Mouse (Mus musculus) liver, embryonic 16.5 days (tissue): ENCODE measurements at regions not wholly inside any gene's neighbourhood (a gene's known extent, or its start where the extent isn't known, plus 50 kb on each side); places are given as distances from the start of the nearest gene placed in this dataset.
A peak's percentile ranks its signal among the peaks of the same experiment; 100 is the strongest.

Experiments
- ATAC-seq: fragments of 200-750 bp; cut with Nextera tagmentation; 2 replicates; pipeline ENCODE4 v1.8.0; 2017; ENCODE audit warnings: low read depth, mild to moderate bottlenecking, moderate number of reproducible peaks, moderate library complexity
- H3K27ac ChIP-seq: fragments of 300-500 bp; sonication (generic); 2 replicates; pipeline ENCODE4 v1.5.1; 2014; ENCODE audit warnings: mild to moderate bottlenecking, low read length
- H3K27me3 ChIP-seq: fragments of 300-500 bp; sonication (generic); 2 replicates; pipeline ENCODE4 v1.6.1; 2014; ENCODE audit warnings: low read depth, low read length, mixed read lengths; ENCODE audit not compliant: control insufficient read depth, insufficient read depth
- H3K36me3 ChIP-seq: fragments of 300-500 bp; sonication (generic); 2 replicates; pipeline ENCODE4 v1.6.1; 2014; ENCODE audit warnings: mild to moderate bottlenecking; ENCODE audit not compliant: control insufficient read depth, insufficient read depth
- H3K4me1 ChIP-seq: fragments of 300-500 bp; sonication (generic); 2 replicates; pipeline ENCODE4 v1.6.1; 2014; ENCODE audit warnings: low read depth, low read length, mixed read lengths; ENCODE audit not compliant: control insufficient read depth
- H3K4me2 ChIP-seq: fragments of 300-500 bp; sonication (generic); 2 replicates; pipeline ENCODE4 v1.6.1; 2014; ENCODE audit warnings: low read depth, low read length, mixed read lengths
- H3K4me3 ChIP-seq: fragments of 300-500 bp; sonication (generic); 2 replicates; pipeline ENCODE4 v1.5.1; 2014; ENCODE audit warnings: low read depth, mild to moderate bottlenecking, low read length
- H3K9ac ChIP-seq: fragments of 300-500 bp; sonication (generic); 2 replicates; pipeline ENCODE4 v1.6.1; 2014; ENCODE audit warnings: low read depth, low read length
- H3K9me3 ChIP-seq: fragments of 300-500 bp; sonication (generic); replicated peaks from 2 replicates; pipeline ENCODE4 v1.6.1; 2016; ENCODE audit warnings: low read length; ENCODE audit not compliant: control insufficient read depth
- WGBS: fragments of 180-500 bp; shearing (Covaris S2); extraction: QIAGEN DNeasy Blood & Tissue Kit; methylation state at CpG from one replicate; pipeline ENCODE4 v1.1.7; 2014; ENCODE audit not compliant: insufficient replicate concordance; 5-methylcytosine and 5-hydroxymethylcytosine counted together

GRCm38 (mm10) chr10:84055402-84056167, 332.9 kb downstream of the 1500009L16Rik start:
- no peaks in the 10 kb centered on the region for H3K36me3 ChIP-seq
- no peak overlapping the region for H3K4me2 ChIP-seq
- peak; percentile 51; the same call in 1 of the 2 replicates for ATAC-seq
- no peaks in the 10 kb centered on the region; the same call in none of the 2 replicates for H3K4me1 ChIP-seq
- no peaks in the 10 kb centered on the region for H3K9me3 ChIP-seq
- H3K4me3 ChIP-seq, result no peak overlapping the region
- no peak overlapping the region for H3K9ac ChIP-seq
- 51% methylated on average over 10 of the region's 10 CpGs for WGBS
- no peak overlapping the region for H3K27ac ChIP-seq
- no peaks in the 10 kb centered on the region for H3K27me3 ChIP-seq

DNA sequence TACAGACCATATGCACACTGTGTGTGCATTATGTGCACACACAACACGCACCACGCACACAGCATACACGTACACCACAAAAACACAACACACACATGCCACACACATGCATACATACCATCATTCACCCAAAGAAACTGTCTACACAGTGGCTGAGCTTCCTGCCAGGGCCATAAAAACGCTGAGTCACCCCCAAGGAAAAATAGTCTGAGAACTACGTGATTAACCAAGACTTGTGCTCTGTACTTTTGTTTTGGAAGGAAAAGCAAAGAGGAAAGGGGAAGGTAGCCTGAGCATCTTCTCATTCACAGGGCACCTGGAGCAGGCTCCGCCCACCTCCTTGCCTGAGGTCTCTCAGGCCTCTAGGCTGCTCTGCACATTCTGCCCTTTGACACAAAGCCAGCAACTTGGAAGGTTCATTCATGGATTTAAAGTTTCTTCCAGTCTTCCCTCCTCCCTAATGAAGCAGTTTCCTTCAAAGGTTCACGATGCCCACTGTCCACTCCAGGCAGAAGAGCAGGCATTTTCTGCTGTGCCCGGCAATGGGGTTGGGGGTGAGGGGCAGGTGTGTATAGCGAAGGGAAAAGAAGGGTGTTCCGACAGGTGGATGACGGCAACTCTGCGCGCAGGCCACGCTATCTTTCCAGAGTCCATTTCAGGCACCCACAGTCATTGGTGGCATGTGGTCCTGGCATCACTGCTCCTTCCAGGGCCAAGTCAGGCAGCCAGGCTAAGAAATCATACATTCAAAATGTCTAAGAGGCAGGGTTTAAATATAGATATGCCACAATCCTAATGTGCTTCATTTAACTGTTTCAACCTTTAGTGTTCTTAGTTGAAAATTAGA, 333.9 kb downstream of the 1500009L16Rik start:
- no peaks in the 10 kb centered on the region for H3K27me3 ChIP-seq
- no peak for ATAC-seq
- H3K4me1 ChIP-seq, result no peaks in the 10 kb centered on the region; the same call in none of the 2 replicates
- H3K9me3 ChIP-seq, result no peaks in the 10 kb centered on the region
- H3K27ac ChIP-seq, result no peak overlapping the region
- no peak overlapping the region for H3K4me2 ChIP-seq
- H3K4me3 ChIP-seq, result no peak overlapping the region
- H3K36me3 ChIP-seq, result no peaks in the 10 kb centered on the region
- WGBS, result 60% methylated on average over 14 of the region's 14 CpGs
- no peak overlapping the region for H3K9ac ChIP-seq

DNA sequence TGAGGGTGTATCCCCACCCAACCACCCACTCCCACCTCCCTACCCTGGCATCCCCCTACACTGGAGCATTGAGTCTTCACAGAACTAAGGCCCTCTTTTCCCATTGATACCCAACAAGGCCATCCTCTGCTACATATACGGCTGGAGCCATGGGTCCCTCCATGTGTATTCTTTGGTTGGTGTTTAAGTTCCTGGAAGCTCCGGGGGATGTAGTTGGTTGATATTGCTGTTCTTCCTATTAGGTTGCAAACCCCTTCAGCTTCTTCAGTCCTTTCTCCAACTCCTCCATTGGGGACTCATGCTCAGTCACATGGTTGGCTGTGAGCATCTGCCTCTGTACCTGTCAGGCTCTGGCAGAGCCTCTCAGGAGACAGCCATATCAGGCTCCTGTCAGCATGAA, 335.6 kb downstream of the 1500009L16Rik start:
- no peak for ATAC-seq
- Histone ChIP-seq H3K4me1 (no peaks in the 10 kb centered on the region; the same call in none of the 2 replicates), H3K9ac (no peak overlapping the region), H3K9me3 (no peaks in the 10 kb centered on the region), H3K27ac (no peak overlapping the region), H3K36me3 (no peaks in the 10 kb centered on the region), H3K27me3 (no peaks in the 10 kb centered on the region), H3K4me2 (no peak overlapping the region), H3K4me3 (no peak overlapping the region)
- WGBS, result 77% methylated on average over 2 of the region's 2 CpGs

- H3K9me3 ChIP-seq, result no peaks in the 10 kb centered on the region
- no peaks in the 10 kb centered on the region for H3K27me3 ChIP-seq
- no peak overlapping the region for H3K9ac ChIP-seq
- no peak for ATAC-seq
- no peak overlapping the region for H3K4me3 ChIP-seq
- H3K27ac ChIP-seq, result no peak overlapping the region
- 76% methylated on average over 9 of the region's 9 CpGs for WGBS
- no peak overlapping the region for H3K4me2 ChIP-seq
- H3K4me1 ChIP-seq, result no peaks in the 10 kb centered on the region; the same call in none of the 2 replicates
- H3K36me3 ChIP-seq, result no peaks in the 10 kb centered on the region
These were observed 337.2 kb downstream of the 1500009L16Rik start for GRCm38 (mm10) chr10:84059646-84060491.

GRCm38 (mm10) chr10:84060492-84061218, 338.0 kb downstream of the 1500009L16Rik start:
- no peak overlapping the region for H3K4me3 ChIP-seq
- peak; percentile 45 for ATAC-seq
- H3K36me3 ChIP-seq, result no peaks in the 10 kb centered on the region
- no peak overlapping the region for H3K27ac ChIP-seq
- H3K9ac ChIP-seq, result no peak overlapping the region
- H3K27me3 ChIP-seq, result no peaks in the 10 kb centered on the region
- H3K9me3 ChIP-seq, result no peaks in the 10 kb centered on the region
- H3K4me1 ChIP-seq, result no peaks in the 10 kb centered on the region; the same call in none of the 2 replicates
- no peak overlapping the region for H3K4me2 ChIP-seq
- 11% methylated on average over 7 of the region's 7 CpGs for WGBS

DNA sequence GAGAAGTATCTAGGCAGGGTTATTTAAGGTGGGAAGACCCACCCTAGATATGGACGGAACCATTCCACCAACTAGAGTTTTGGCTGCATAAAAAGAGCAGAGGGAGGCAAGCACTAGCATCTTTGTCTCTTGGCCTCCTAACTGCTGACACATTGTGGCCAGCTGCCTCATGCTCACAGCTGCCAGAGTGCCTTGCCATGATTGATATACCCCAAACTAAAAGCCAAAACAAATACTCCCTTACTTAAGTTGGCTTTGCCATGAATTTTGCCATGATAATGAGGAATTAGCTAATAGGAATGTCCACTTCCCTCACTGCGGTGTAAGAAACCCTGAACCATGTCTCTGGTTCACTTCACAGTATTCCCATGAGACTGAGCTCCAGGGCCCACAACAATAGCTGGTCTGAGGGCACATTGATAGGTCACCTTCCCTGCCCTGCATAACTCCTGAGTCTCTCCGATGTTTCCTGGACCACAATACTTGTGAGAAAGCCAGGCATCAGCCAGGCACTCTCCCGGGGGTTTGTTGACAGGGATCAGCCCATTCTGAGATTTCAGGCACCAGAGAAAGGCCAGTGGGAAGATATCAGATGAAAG, 344.5 kb downstream of the 1500009L16Rik start:
- Histone ChIP-seq H3K9me3 (no peaks in the 10 kb centered on the region), H3K4me2 (no peak overlapping the region), H3K27me3 (no peaks in the 10 kb centered on the region), H3K4me1 (no peaks in the 10 kb centered on the region), H3K4me3 (no peak overlapping the region), H3K36me3 (no peaks in the 10 kb centered on the region), H3K9ac (no peak overlapping the region), H3K27ac (no peak overlapping the region)
- no peak for ATAC-seq
- 57% methylated on average over 4 of the region's 4 CpGs for WGBS

DNA sequence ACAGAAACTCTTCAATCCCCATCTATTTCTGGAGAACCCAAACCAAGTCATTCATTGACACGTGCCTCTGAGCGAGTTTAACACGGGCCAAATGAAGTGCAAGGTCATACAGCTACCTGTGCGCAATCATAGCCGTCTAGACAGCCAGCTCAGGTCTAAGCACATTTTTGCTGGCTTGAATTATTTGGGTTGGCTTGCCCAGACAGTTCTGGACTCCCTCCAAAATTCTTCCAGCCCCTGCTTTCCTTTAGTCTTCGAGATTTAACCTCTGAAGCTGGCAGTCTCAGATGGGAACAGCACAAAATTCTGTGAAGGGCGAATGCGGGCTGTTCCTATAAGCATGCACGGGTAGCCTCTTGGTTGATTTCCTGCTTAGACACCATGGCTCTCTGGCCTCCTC, 347.1 kb downstream of the 1500009L16Rik start:
- Histone ChIP-seq H3K27me3 (no peaks in the 10 kb centered on the region), H3K4me3 (no peak overlapping the region), H3K27ac (no peak overlapping the region), H3K36me3 (no peaks in the 10 kb centered on the region), H3K9ac (no peak overlapping the region), H3K4me1 (no peaks in the 10 kb centered on the region), H3K4me2 (no peak overlapping the region), H3K9me3 (no peaks in the 10 kb centered on the region)
- ATAC-seq, result no peak
- 60% methylated on average over 9 of the region's 9 CpGs for WGBS
